Mouse (Mus musculus) 416B (cell line): ENCODE results near the gene Slc37a2.

Experiments used
- DNase-seq: peaks from one replicate; pipeline ENCODE4 v3.0.0; 2011; ENCODE audit warnings: low read depth

Gene Slc37a2

DNA sequence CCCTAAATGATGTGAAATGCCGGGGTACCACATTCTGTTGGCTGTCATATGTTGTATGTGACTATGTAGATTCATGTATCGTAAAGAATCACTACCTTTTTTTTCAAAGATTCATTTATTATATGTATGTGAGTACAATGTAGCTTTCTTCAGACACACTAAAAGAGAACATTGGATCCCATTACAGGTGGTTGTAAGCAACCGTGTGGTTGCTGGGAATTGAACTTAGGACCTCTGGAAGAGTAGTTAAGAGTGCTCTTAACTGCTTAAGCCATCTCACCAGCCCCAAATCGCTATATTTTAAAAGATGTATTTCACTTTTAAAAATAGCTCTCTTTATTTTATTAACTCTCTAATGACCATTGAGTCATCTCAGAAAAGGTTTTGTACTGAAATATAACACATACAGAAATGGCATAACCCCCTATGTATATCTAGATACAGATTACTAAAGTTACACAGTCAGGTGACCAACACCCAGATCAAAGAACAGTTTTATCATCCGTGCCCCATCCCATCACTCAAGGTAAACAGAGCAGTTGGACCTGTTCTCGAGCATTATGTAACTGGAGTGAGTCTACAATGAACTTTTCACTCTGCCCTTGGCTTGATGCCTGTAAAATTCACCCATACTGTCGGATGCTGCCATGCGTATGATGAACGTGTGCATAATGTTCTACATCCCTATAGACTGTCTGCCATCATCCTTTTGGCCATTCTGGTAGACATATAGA, 41.0 kb downstream of the Slc37a2 start:
- DNase-seq = no peak

DNA sequence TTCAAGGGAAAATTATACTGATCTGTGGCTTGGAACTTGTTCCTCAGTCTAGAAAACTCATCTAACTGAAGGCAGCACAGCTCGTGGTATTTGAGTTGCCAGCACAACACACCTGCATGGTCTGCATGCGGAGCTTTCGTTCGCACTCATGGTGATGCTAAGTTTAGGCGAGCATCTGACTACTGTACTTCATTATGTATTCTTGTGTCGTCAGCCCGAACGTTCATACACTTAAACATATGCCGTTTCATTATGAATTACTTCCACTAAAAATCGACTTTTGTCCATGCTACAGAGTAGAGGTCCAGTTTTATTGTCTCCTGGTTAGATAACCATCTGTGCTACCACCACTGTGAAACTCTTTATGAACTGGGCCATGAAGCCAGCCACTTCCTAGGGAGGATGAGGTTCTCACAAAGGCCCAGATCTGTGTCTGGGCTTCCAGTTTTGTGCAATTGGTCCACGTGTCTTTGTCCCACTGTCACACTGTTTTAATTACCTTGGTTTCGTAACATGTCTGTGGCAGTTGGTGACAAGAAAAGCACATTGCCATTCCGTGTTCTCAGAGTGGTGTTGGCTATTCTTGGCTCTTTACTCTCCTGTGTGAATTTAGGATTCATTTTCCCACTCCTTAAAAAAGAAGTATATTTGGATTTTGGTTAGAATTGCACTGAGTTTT, 42.3 kb downstream of the Slc37a2 start:
- DNase-seq = no peak

GRCm38 (mm10) chr9:37207929-37208411, 47.6 kb downstream of the Slc37a2 start, which contains the start of gene Tmem218:
Gene Tmem218 (plus strand): TSS chr9:37208223.
- DNase-seq = no peak

GRCm38 (mm10) chr9:37203884-37204283, 51.7 kb downstream of the Slc37a2 start:
- DNase-seq = no peak

GRCm38 (mm10) chr9:37200414-37200813, 55.1 kb downstream of the Slc37a2 start:
- DNase-seq = no peak

DNA sequence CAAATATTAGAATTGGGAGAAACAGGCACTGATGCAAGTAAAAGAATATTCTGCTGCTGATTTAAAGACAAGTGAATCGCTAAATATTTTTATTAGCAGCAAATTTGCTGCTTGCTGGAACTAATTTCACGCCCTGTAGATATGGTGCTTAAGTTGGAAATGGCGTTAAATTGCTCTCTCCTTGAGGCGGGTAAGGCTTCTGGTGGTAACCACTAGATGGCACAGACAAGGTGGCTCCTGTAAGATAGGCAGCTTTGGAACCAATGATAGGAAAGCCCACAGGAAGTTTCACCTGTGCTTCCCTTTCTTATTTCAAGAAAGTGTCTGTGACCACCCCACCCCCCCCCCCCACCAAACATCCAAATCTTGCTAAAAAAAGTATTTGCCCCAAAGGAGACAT, 58.5 kb downstream of the Slc37a2 start:
- peak; percentile 6 for DNase-seq

DNA sequence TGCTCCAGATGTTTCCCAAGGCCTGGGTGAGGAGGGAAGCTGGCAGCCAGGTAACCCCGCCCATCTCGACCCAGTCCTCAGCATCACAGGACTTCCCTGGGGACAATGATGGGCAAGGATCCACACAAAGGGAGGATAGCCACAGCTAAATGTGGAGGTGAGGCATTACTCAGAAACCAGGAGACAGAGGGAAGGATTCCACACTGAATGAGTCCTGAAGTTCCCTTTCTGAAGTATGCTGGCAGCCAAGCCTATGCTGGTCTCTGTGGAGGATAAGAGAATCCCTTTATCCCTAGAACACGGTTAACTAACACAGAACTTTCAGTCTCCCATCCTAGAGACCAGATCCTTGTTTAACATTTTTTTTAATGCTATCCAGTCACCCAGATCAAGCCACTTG, 67.5 kb downstream of the Slc37a2 start:
- DNase-seq = no peak

GRCm38 (mm10) chr9:37187407-37187806, 68.1 kb downstream of the Slc37a2 start:
- DNase-seq = no peak

- DNase-seq = no peak
Measured at GRCm38 (mm10) chr9:37183176-37183575, 72.4 kb downstream of the Slc37a2 start.

DNA sequence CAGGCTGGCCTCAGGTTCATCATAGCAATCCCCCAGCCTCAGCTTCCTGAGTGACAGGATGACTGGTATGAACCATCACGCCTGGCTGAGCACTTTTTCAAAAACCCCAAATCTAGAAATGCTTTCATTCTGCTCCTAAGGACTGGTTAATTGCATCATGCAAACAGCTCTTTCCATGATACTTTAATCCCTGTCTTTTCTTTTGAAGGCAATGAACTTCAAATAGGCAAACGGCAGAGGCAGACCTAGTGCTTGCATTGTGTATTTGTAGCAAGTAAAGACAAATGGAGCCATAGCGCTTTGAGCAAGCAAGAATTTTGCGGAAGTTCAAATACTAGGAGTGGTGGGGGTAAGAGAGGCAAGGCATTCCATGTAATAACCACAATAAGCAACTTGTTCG, 73.9 kb downstream of the Slc37a2 start:
- DNase-seq = no peak

GRCm38 (mm10) chr9:37179596-37179995, 75.9 kb downstream of the Slc37a2 start:
- DNase-seq = no peak

DNA sequence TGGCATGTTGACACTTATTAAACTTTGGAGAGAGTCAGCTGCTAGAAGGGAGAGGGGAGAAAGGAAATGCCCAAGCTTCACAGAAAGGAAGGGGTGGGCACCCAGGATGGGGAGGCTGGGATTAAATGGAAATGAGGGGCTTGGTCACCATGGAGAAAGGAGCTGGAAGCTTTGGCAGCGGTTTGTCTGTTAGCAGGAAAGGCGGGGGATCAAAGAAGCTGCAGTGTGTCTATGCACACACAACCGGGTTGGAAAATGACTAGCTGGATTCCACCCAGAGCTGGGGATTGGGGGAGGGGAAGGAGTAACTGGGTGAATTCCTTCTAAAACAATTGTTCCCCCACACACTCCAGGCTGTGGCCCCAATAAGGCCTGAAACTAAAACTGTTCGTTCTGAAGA, 76.6 kb downstream of the Slc37a2 start:
- DNase-seq = no peak
